Mouse (Mus musculus) adrenal gland, adult 2 months (tissue): ENCODE results near the gene Pdxk. TPM values are rescaled to one million over a fixed set of nuclear protein-coding genes. Genes with fewer than 3 reads are reported as not detected.

Source experiments
- microRNA-seq, 2 experiments: library from miRNA; unstranded; fragments of <30 nt; microRNA quantifications; one replicate each; pipeline ENCODE4 v1.2.0; 2021
- polyA plus RNA-seq: library from polyadenylated mRNA; depleted of rRNA; stranded (reverse); fragments of >200 nt; gene quantifications from 2 replicates; pipeline ENCODE4 v1.2.3, GENCODE M21; 2012; rRNA removed
- total RNA-seq, 2 experiments: library from RNA; stranded (reverse); gene quantifications; 2 replicates each; pipeline ENCODE4 v1.2.3; 2021

Gene Pdxk
- total and polyA plus RNA-seq, 3 experiments: 21.3 to 31.2 (median 21.7) TPM

Small RNA genes lying within 50 kb of the gene (microRNA-seq; reads per million reads assigned to microRNA genes)
- gene Mir6410 (0 reads per million in 2 experiments), gene Mir6907 (0 to 1.2 reads per million in 2 experiments), gene Mir6908 (0 to 1.7 reads per million in 2 experiments)

Other genes with a start within 250 kb of the Pdxk start
- gene Trappc10, start 220.3 kb downstream of the Pdxk start, total RNA-seq: 10 to 100 TPM; 50.7 to 51.2 TPM
- 47.3 and 62.8 TPM in 2 replicates for gene Trappc10, start 220.3 kb downstream of the Pdxk start, polyA plus RNA-seq
- 100 to 1,000 TPM; 346 to 422 TPM for gene Agpat3, start 112.5 kb downstream of the Pdxk start, total RNA-seq
- gene Agpat3, start 112.5 kb downstream of the Pdxk start, polyA plus RNA-seq: 543 and 654 TPM in 2 replicates
- 100 to 1,000 TPM; 234 to 244 TPM for gene Rrp1, start 51.9 kb downstream of the Pdxk start, total RNA-seq
- gene Rrp1, start 51.9 kb downstream of the Pdxk start, polyA plus RNA-seq: 52.6 and 73.7 TPM in 2 replicates
- gene Cstb, start 39.3 kb downstream of the Pdxk start, total RNA-seq: 100 to 1,000 TPM; 380 to 402 TPM
- 67.7 and 81.7 TPM in 2 replicates for gene Cstb, start 39.3 kb downstream of the Pdxk start, polyA plus RNA-seq
- not detected for gene Olfr1358, start 52.5 kb upstream of the Pdxk start, total RNA-seq
- not detected in 2 replicates for gene Olfr1358, start 52.5 kb upstream of the Pdxk start, polyA plus RNA-seq
- 10 to 100 TPM; 39.1 to 70.4 TPM for gene Ilvbl, start 109.4 kb upstream of the Pdxk start, total RNA-seq
- 53.5 and 59.3 TPM in 2 replicates for gene Ilvbl, start 109.4 kb upstream of the Pdxk start, polyA plus RNA-seq
- 10 to 100 TPM; 24.3 to 71.0 TPM for gene Syde1, start 127.0 kb upstream of the Pdxk start, total RNA-seq
- 57.6 and 66.8 TPM in 2 replicates for gene Syde1, start 127.0 kb upstream of the Pdxk start, polyA plus RNA-seq
- not detected for gene Olfr1357, start 153.1 kb upstream of the Pdxk start, total RNA-seq
- gene Olfr1357, start 153.1 kb upstream of the Pdxk start, polyA plus RNA-seq: not detected in 2 replicates